Mouse (Mus musculus) lung, embryonic 14.5 days (tissue): ENCODE data around the gene Camkv. TPM values are rescaled to one million over a fixed set of nuclear protein-coding genes. Genes with fewer than 3 reads are reported as not detected.

Source experiments
- ATAC-seq: fragments of 200-750 bp; cut with Nextera tagmentation; 2 replicates; pipeline ENCODE4 v1.8.0; 2017; ENCODE audit warnings: mild to moderate bottlenecking, moderate TSS enrichment, moderate library complexity; ENCODE audit not compliant: insufficient read depth
- DNase-seq: peaks from one replicate; pipeline ENCODE4 v3.0.0-alpha.2; 2015
- H3K27ac ChIP-seq: fragments of 300-500 bp; sonication (generic); 2 replicates; pipeline ENCODE4 v1.5.1; 2014; ENCODE audit warnings: low read depth, mild to moderate bottlenecking, moderate library complexity
- H3K27me3 ChIP-seq: fragments of 300-500 bp; sonication (generic); 2 replicates; pipeline ENCODE4 v1.6.1; 2014; ENCODE audit warnings: low read length, control low read depth; ENCODE audit not compliant: insufficient read depth
- H3K36me3 ChIP-seq: fragments of 300-500 bp; sonication (generic); 2 replicates; pipeline ENCODE4 v1.6.1; 2014; ENCODE audit warnings: control low read depth; ENCODE audit not compliant: insufficient read depth
- H3K4me1 ChIP-seq: fragments of 300-500 bp; sonication (generic); 2 replicates; pipeline ENCODE4 v1.6.1; 2014; ENCODE audit warnings: antibody characterized with exemption, control low read depth; ENCODE audit not compliant: insufficient read depth
- H3K4me2 ChIP-seq: fragments of 300-500 bp; sonication (generic); 2 replicates; pipeline ENCODE4 v1.6.1; 2014; ENCODE audit warnings: mild to moderate bottlenecking
- H3K4me3 ChIP-seq: fragments of 300-500 bp; sonication (generic); 2 replicates; pipeline ENCODE4 v1.5.1; 2014; ENCODE audit warnings: low read depth, low read length
- H3K9ac ChIP-seq: fragments of 300-500 bp; sonication (generic); 2 replicates; pipeline ENCODE4 v1.6.1; 2014
- H3K9me3 ChIP-seq: fragments of 300-500 bp; sonication (generic); 2 replicates; pipeline ENCODE4 v1.6.1; 2016; ENCODE audit warnings: low read depth, low read length, control low read depth
- CTCF ChIP-seq: IDR thresholded peaks from 2 replicates; pipeline ENCODE4 v1.5.1; 2016; ENCODE audit warnings: antibody characterized with exemption, low read depth
- WGBS: fragments of 180-500 bp; shearing (Covaris S2); extraction: QIAGEN DNeasy Blood & Tissue Kit; methylation state at CpG from one replicate; pipeline ENCODE4 v1.1.7; 2014; 5-methylcytosine and 5-hydroxymethylcytosine counted together
- polyA plus RNA-seq: library from polyadenylated mRNA; unstranded; fragments of >200 nt; fragmentation: Nextera tagmentation; extraction: Ambion mirVana; gene quantifications from 2 replicates; pipeline ENCODE4 v1.2.1, GENCODE M21; 2014

The Camkv gene
- polyA plus RNA-seq: 2.7 TPM in 2 replicates

GRCm38 (mm10) chr9:107935374-107935773 lies at the start of gene Camkv:
Gene Camkv, plus strand, starts transcription at chr9:107935674.
- 10% methylated on average over 3 of the region's 3 CpGs for WGBS
- Histone ChIP-seq H3K36me3 (no peaks in the 10 kb centered on the region), H3K27me3 (peaks cover 16% of the 10 kb centered on the region; the same call in 1 of the 2 replicates), H3K27ac (no peak within 1 kb of the TSS), H3K4me2 (peak within 1 kb of the TSS; percentile 95), H3K9me3 (no peaks in the 10 kb centered on the region), H3K9ac (peak within 1 kb of the TSS; percentile 58), H3K4me1 (no peaks in the 10 kb centered on the region; the same call in 1 of the 2 replicates), H3K4me3 (peak within 1 kb of the TSS; percentile 50)
- ATAC-seq (no peak), DNase-seq (no peak)
- TF ChIP-seq CTCF: no peak

- H3K27me3 ChIP-seq: no peaks in the 10 kb centered on the region
- H3K4me1 ChIP-seq: peaks cover 7% of the 10 kb centered on the region; the same call in 1 of the 2 replicates
- H3K4me2 ChIP-seq: peak within 1 kb of the TSS; percentile 89
- H3K27ac ChIP-seq: no peak within 1 kb of the TSS
- under 1% methylated on average over 28 of the region's 28 CpGs for WGBS
- no peak for TF ChIP-seq CTCF
- peak within 1 kb of the TSS; percentile 73 for H3K9ac ChIP-seq
- no peaks in the 10 kb centered on the region for H3K9me3 ChIP-seq
- peak; percentile 97 for ATAC-seq
- peak; percentile 90 for DNase-seq
- H3K36me3 ChIP-seq: no peaks in the 10 kb centered on the region
- H3K4me3 ChIP-seq: peak within 1 kb of the TSS; percentile 79
Observed at GRCm38 (mm10) chr9:107887804-107888266, 47.6 kb upstream of the Camkv start, which contains the start of gene Mon1a. Gene Mon1a, plus strand, starts transcription at chr9:107888151.

GRCm38 (mm10) chr9:107888267-107888850 lies 47.1 kb upstream of the Camkv start:
- peak; percentile 17; the same call in 1 of the 2 replicates for TF ChIP-seq CTCF
- no peaks in the 10 kb centered on the region for H3K9me3 ChIP-seq
- H3K4me3 ChIP-seq: peak overlapping the region; percentile 79
- no peaks in the 10 kb centered on the region for H3K36me3 ChIP-seq
- H3K27ac ChIP-seq: no peak overlapping the region
- peak; percentile 78 for ATAC-seq
- peak overlapping the region; percentile 89 for H3K4me2 ChIP-seq
- WGBS: 1% methylated on average over 18 of the region's 18 CpGs
- H3K9ac ChIP-seq: peak overlapping the region; percentile 73
- peak; percentile 45 for DNase-seq
- H3K27me3 ChIP-seq: no peaks in the 10 kb centered on the region
- peaks cover 7% of the 10 kb centered on the region; the same call in 1 of the 2 replicates for H3K4me1 ChIP-seq

GRCm38 (mm10) chr9:107890260-107890659 lies 45.2 kb upstream of the Camkv start:
- ATAC-seq (no peak), DNase-seq (no peak)
- TF ChIP-seq CTCF: no peak
- 66% methylated on average over 6 of the region's 6 CpGs for WGBS
- Histone ChIP-seq H3K4me2 (no peak overlapping the region), H3K27ac (no peak overlapping the region), H3K36me3 (no peaks in the 10 kb centered on the region), H3K4me3 (no peak overlapping the region), H3K27me3 (no peaks in the 10 kb centered on the region), H3K9me3 (no peaks in the 10 kb centered on the region), H3K4me1 (peaks cover 7% of the 10 kb centered on the region; the same call in 1 of the 2 replicates), H3K9ac (no peak overlapping the region)

GRCm38 (mm10) chr9:107891023-107891422 lies 44.5 kb upstream of the Camkv start:
- H3K4me1 ChIP-seq: peaks cover 7% of the 10 kb centered on the region; the same call in 1 of the 2 replicates
- no peaks in the 10 kb centered on the region for H3K27me3 ChIP-seq
- no peak overlapping the region for H3K4me2 ChIP-seq
- TF ChIP-seq CTCF: peak; percentile 44
- H3K9ac ChIP-seq: no peak overlapping the region
- H3K36me3 ChIP-seq: no peaks in the 10 kb centered on the region
- 93% methylated on average over 1 of the region's 1 CpGs for WGBS
- ATAC-seq: no peak
- H3K4me3 ChIP-seq: no peak overlapping the region
- peak; percentile 21 for DNase-seq
- H3K9me3 ChIP-seq: no peaks in the 10 kb centered on the region
- no peak overlapping the region for H3K27ac ChIP-seq

- Histone ChIP-seq H3K4me3 (no peak overlapping the region), H3K27ac (no peak overlapping the region), H3K4me2 (no peak overlapping the region), H3K4me1 (no peaks in the 10 kb centered on the region), H3K9ac (no peak overlapping the region), H3K36me3 (0 out of 2 replicates have a peak, but pooled peaks cover 3% of the 10 kb centered on the region), H3K9me3 (no peaks in the 10 kb centered on the region), H3K27me3 (peaks cover 10% of the 10 kb centered on the region; the same call in 1 of the 2 replicates)
- DNase-seq (no peak), ATAC-seq (no peak)
- WGBS: 88% methylated on average over 10 of the region's 10 CpGs
- no peak for TF ChIP-seq CTCF
Observed at GRCm38 (mm10) chr9:107898563-107898962, 36.9 kb upstream of the Camkv start.

- peaks cover 10% of the 10 kb centered on the region; the same call in 1 of the 2 replicates for H3K27me3 ChIP-seq
- H3K4me3 ChIP-seq: no peak overlapping the region
- DNase-seq (no peak), ATAC-seq (no peak)
- no peak overlapping the region for H3K27ac ChIP-seq
- 70% methylated on average over 12 of the region's 12 CpGs for WGBS
- H3K4me1 ChIP-seq: no peaks in the 10 kb centered on the region
- TF ChIP-seq CTCF: no peak
- no peak overlapping the region for H3K4me2 ChIP-seq
- H3K36me3 ChIP-seq: 0 out of 2 replicates have a peak, but pooled peaks cover 3% of the 10 kb centered on the region
- H3K9me3 ChIP-seq: no peaks in the 10 kb centered on the region
- no peak overlapping the region for H3K9ac ChIP-seq
Observed at GRCm38 (mm10) chr9:107899855-107900254, 35.6 kb upstream of the Camkv start.
